Mouse (Mus musculus) activated CD4-positive, CD25-positive, alpha-beta regulatory T cell (primary cell): Measurements from ENCODE around the gene Defa30. TPM values are rescaled to one million over a fixed set of nuclear protein-coding genes. Genes with fewer than 3 reads are reported as not detected.

Experiments
- polyA plus RNA-seq, 2 experiments: library from polyadenylated mRNA; unstranded; fragments of 100-300 nt; shearing (Covaris generic); gene quantifications; one replicate each; pipeline ENCODE4 v1.2.1; 2017

The Defa30 gene
- not detected for polyA plus RNA-seq

GRCm38 (mm10) chr8:21134342-21134741, at the start of gene Defa30:
TSS of gene Defa30 (plus strand) at chr8:21134642.

GRCm38 (mm10) chr8:21095950-21096349, 38.5 kb upstream of the Defa30 start, which contains the start of gene Gm14851:
TSS of gene Gm14851 (minus strand) at chr8:21096050.

GRCm38 (mm10) chr8:21161977-21162376, 27.5 kb downstream of the Defa30 start, which contains the start of gene Defa22:
TSS of gene Defa22 (plus strand) at chr8:21162277.

Other genes with a start within 250 kb of the Defa30 start
- not detected for gene Defb33, start 242.0 kb upstream of the Defa30 start, polyA plus RNA-seq
- 1 to 10 TPM in 1 of 2 experiments, not detected in 1; 1.0 TPM for gene Gm15056, start 232.0 kb upstream of the Defa30 start, polyA plus RNA-seq
- not detected for gene Gm6040, start 212.6 kb upstream of the Defa30 start, polyA plus RNA-seq
- not detected for gene AY761185, start 189.9 kb upstream of the Defa30 start, polyA plus RNA-seq
- gene Defa21, start 109.1 kb upstream of the Defa30 start, polyA plus RNA-seq = not detected
- gene Defa23, start 79.6 kb upstream of the Defa30 start, polyA plus RNA-seq = not detected
- not detected for gene Defa35, start 69.6 kb upstream of the Defa30 start, polyA plus RNA-seq
- not detected for gene Defa25, start 50.2 kb upstream of the Defa30 start, polyA plus RNA-seq
- gene Gm14851, start 38.6 kb upstream of the Defa30 start, polyA plus RNA-seq = not detected
- gene Defa22, start 27.6 kb downstream of the Defa30 start, polyA plus RNA-seq = not detected
- not detected for gene Defa31, start 57.0 kb downstream of the Defa30 start, polyA plus RNA-seq
- gene Gm15293, start 66.9 kb downstream of the Defa30 start, polyA plus RNA-seq = not detected
- gene Gm15292, start 115.1 kb downstream of the Defa30 start, polyA plus RNA-seq = not detected
- gene Defa27, start 180.9 kb downstream of the Defa30 start, polyA plus RNA-seq = not detected
- gene Defa29, start 192.4 kb downstream of the Defa30 start, polyA plus RNA-seq = not detected
- not detected for gene Defa2, start 243.9 kb downstream of the Defa30 start, polyA plus RNA-seq